Mouse (Mus musculus) MEL (cell line): ENCODE measurements around the gene Prdx6.

Source experiments
- CHD1 ChIP-seq: IDR thresholded peaks from 2 replicates; pipeline ENCODE4 v1.6.1; 2012; ENCODE audit warnings: low read depth, mild to moderate bottlenecking, inconsistent platforms, low read length, improper control_type of control experiment
- CTCF ChIP-seq, 3 experiments: IDR thresholded peaks in 2 of 3; conservative IDR thresholded peaks in 1 of 3; 2 replicates each; pipeline ENCODE4 v1.5.1; 2011 to 2012; ENCODE audit warnings: low read length in 3 of 3, low read depth in 2 of 3, mild to moderate bottlenecking in 2 of 3, improper control_type of control experiment in 1 of 3, inconsistent platforms in 1 of 3, mixed read lengths in 1 of 3, moderate library complexity in 1 of 3; ENCODE audit not compliant: control insufficient read depth in 1 of 3, insufficient read depth in 1 of 3, poor library complexity in 1 of 3, severe bottlenecking in 1 of 3
- E2F4 ChIP-seq: IDR thresholded peaks from 2 replicates; pipeline ENCODE4 v1.6.1; 2011; ENCODE audit warnings: low read depth, low read length, improper control_type of control experiment, borderline replicate concordance
- EP300 ChIP-seq, 2 experiments: IDR thresholded peaks; 2 replicates each; pipeline ENCODE4 v1.6.1; 2011; ENCODE audit warnings: improper control_type of control experiment in 2 of 2, low read length in 2 of 2, low read depth in 1 of 2, mild to moderate bottlenecking in 1 of 2
- JUND ChIP-seq: IDR thresholded peaks from 2 replicates; pipeline ENCODE4 v1.6.1; 2011; ENCODE audit warnings: low read depth, mild to moderate bottlenecking, improper control_type of control experiment, low read length
- KAT2A ChIP-seq: conservative IDR thresholded peaks from 2 replicates; pipeline ENCODE4 v1.6.1; 2012; ENCODE audit warnings: low read depth, low read length, improper control_type of control experiment, inconsistent platforms
- MAFK ChIP-seq: IDR thresholded peaks from 2 replicates; pipeline ENCODE4 v1.6.1; 2011; ENCODE audit warnings: low read depth, mild to moderate bottlenecking, low read length, improper control_type of control experiment, borderline replicate concordance
- MYB ChIP-seq: IDR thresholded peaks from 2 replicates; pipeline ENCODE4 v1.6.1; 2011; ENCODE audit warnings: mild to moderate bottlenecking, low read depth, low read length, improper control_type of control experiment
- POLR2A ChIP-seq, 2 experiments: IDR thresholded peaks; 2 replicates each; pipeline ENCODE4 v1.6.1; 2011 to 2012; ENCODE audit warnings: low read length in 2 of 2, mild to moderate bottlenecking in 2 of 2, control low read depth in 1 of 2, improper control_type of control experiment in 1 of 2, low read depth in 1 of 2, moderate library complexity in 1 of 2; ENCODE audit not compliant: control insufficient read depth in 1 of 2, insufficient read depth in 1 of 2, poor library complexity in 1 of 2
- POLR2AphosphoS2 ChIP-seq: IDR thresholded peaks from 2 replicates; pipeline ENCODE4 v1.6.1; 2011; ENCODE audit warnings: low read length, improper control_type of control experiment
- RCOR1 ChIP-seq: IDR thresholded peaks from 2 replicates; pipeline ENCODE4 v1.6.1; 2012; ENCODE audit warnings: low read depth, mild to moderate bottlenecking, inconsistent platforms, low read length, improper control_type of control experiment
- TAL1 ChIP-seq: IDR thresholded peaks from 2 replicates; pipeline ENCODE4 v1.6.1; 2012; ENCODE audit warnings: mild to moderate bottlenecking, inconsistent platforms, low read length, moderate library complexity, mixed read lengths

DNA sequence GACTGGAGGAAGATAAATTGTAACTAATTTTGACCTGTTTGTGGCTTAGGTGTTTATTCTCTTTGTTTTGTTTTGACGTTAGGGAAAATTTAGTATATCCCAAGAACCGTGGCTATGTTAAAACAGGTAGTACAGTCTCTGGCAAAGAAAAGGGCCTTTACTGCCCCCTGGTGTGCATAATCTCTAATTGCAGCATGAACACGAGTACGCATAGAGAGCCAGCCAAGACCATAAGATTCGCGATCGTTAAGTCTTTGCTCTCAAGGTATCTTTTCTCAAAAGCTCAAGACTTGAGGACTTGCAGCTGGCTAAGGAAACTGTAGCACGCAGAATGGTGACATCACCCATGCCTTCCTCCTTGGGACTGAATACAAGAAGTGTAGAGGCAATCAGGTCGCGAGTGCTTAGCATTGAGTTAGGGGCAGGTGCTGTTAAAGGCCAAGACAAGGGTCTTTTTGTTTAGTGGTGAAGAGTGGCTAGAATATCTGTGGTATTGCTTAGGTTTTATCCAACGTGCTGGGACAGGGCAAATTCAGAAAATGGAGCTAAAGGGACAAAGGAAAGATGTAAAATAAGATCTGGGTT lies 35.8 kb upstream of the Prdx6 start:
- TF ChIP-seq CTCF (IDR thresholded peaks at IDR 0.05 in 2 of 3, conservative IDR thresholded peaks at IDR 0.05 in 1 of 3; ENCODE audit: control insufficient read depth in 1 of 3, insufficient read depth in 1 of 3, low read depth in 2 of 3, low read length in 3 of 3, poor library complexity in 1 of 3, severe bottlenecking in 1 of 3) (peak; percentile 61 to 87 (median 69)), MAFK (no peak), TAL1 (no peak), MYB (no peak), EP300 (IDR thresholded peaks at IDR 0.05; ENCODE audit: low read depth in 1 of 2, low read length in 2 of 2) (no peak), E2F4 (no peak), RCOR1 (no peak), JUND (no peak), POLR2AphosphoS2 (no peak), KAT2A (no peak), CHD1 (no peak), POLR2A (IDR thresholded peaks at IDR 0.05; ENCODE audit: control insufficient read depth in 1 of 2, insufficient read depth in 1 of 2, low read depth in 1 of 2, low read length in 2 of 2, poor library complexity in 1 of 2) (no peak)
